Mouse (Mus musculus) stomach, adult 2 months (tissue): Measurements from ENCODE around the gene Tmbim1. TPM values are rescaled to one million over a fixed set of nuclear protein-coding genes. Genes with fewer than 3 reads are reported as not detected.

ENCODE experiments used
- polyA plus RNA-seq: library from polyadenylated mRNA; depleted of rRNA; stranded (reverse); fragments of >200 nt; gene quantifications from 2 replicates; pipeline ENCODE4 v1.2.3, GENCODE M21; 2012; rRNA removed

Tmbim1 gene
- polyA plus RNA-seq, result 463 and 586 TPM in 2 replicates

DNA sequence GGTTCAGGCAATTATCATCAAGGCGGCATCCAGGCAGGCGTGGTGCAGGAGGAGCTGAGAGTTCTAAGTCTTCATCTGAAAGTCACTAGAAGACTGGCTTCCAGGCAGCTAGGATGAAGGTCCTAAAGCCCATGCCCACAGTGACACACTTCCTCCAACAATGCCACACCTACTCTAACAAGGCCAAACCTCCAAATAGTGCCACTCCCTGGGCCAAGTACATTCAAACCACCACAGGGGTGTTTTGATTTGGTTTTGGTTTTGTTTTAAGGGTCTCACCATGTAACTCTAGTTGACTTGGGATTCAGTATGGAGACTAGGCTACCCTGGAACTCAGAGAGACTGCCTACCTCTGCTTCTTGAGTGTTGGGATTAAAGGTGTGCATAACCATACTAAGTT lies at the start of gene Tmbim1:
Gene Tmbim1 (minus strand): TSS at position 101 of the 400 bp plus-strand sequence.

DNA sequence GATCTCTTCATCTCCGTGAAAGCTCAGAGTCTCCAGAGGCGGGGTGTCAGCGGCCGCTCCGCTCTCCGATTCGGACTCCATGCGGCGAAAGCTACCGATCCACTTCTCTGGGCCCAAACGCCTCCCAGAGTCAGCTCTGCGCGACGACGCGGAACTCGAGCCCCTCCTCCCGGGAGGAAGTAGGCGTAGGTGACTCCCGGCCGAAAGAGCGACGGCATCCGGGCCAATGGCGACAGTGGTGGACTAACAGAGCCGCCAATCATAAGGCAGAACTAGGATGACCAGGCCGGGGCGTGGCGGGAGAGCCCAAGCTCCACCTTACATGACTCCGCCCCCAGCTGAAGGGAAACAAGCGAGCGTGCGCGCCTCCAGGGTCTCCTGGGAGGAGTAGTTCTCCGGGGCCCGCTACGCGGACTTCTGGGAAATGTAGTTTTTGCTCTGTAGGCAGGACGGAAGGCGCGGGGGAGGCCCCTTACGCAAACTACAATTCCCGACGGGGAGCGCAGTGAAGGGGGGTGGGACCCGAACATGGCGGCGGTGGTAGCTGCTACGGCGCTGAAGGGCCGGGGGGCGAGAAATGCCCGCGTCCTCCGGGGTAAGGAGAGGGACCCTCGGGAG lies 20.8 kb downstream of the Tmbim1 start, which contains the start of the genes Aamp and Pnkd:
Gene Aamp (minus strand): TSS at position 196 of the 618 bp plus-strand sequence.
Gene Pnkd (plus strand): TSS at position 388 of the 618 bp plus-strand sequence.

GRCm38 (mm10) chr1:74278538-74278937 lies 26.9 kb downstream of the Tmbim1 start, which contains the start of gene Gpbar1:
TSS of gene Gpbar1 (plus strand) at chr1:74278550.

Other genes starting within 250 kb of the Tmbim1 start
- gene Tns1, start 181.2 kb downstream of the Tmbim1 start, polyA plus RNA-seq, result 169 and 195 TPM in 2 replicates
- 1.2 and 1.3 TPM in 2 replicates for gene Rufy4, start 180.1 kb downstream of the Tmbim1 start, polyA plus RNA-seq
- gene Cxcr2, start 151.6 kb downstream of the Tmbim1 start, polyA plus RNA-seq, result 0.11 and 0.39 TPM in 2 replicates
- 0.11 TPM in 1 of 2 replicates, not detected in the other for gene Cxcr1, start 111.0 kb downstream of the Tmbim1 start, polyA plus RNA-seq
- 139 and 239 TPM in 2 replicates for gene Arpc2, start 69.5 kb downstream of the Tmbim1 start, polyA plus RNA-seq
- gene Gpbar1, start 27.1 kb downstream of the Tmbim1 start, polyA plus RNA-seq, result 1.2 and 1.4 TPM in 2 replicates
- gene Aamp, start 20.9 kb downstream of the Tmbim1 start, polyA plus RNA-seq, result 76.4 and 88.7 TPM in 2 replicates
- gene Pnkd, start 20.7 kb downstream of the Tmbim1 start, polyA plus RNA-seq, result 56.1 and 60.5 TPM in 2 replicates
- gene Catip, start 56.5 kb upstream of the Tmbim1 start, polyA plus RNA-seq, result 0.48 and 0.56 TPM in 2 replicates
- 11.7 and 16.3 TPM in 2 replicates for gene Slc11a1, start 69.6 kb upstream of the Tmbim1 start, polyA plus RNA-seq
- 78.4 and 78.6 TPM in 2 replicates for gene Ctdsp1, start 85.9 kb upstream of the Tmbim1 start, polyA plus RNA-seq
- gene Vil1, start 103.8 kb upstream of the Tmbim1 start, polyA plus RNA-seq, result 7.3 and 9.6 TPM in 2 replicates
- gene Cnot9, start 200.4 kb upstream of the Tmbim1 start, polyA plus RNA-seq, result 5.4 and 5.6 TPM in 2 replicates
- gene Plcd4, start 237.3 kb upstream of the Tmbim1 start, polyA plus RNA-seq, result 0.03 and 0.06 TPM in 2 replicates
- 0.31 and 1.2 TPM in 2 replicates for gene Usp37, start 238.7 kb upstream of the Tmbim1 start, polyA plus RNA-seq